ENCODE assay signal across 9 mouse cellular contexts in genomic region chr15:94325509-94326181, GRCm38 (mm10).
DNase-seq lines count a peak whose midpoint lies in the region; ATAC-seq lines count a peak whose summit lies in the region.
"Had no signal": no experiment of that assay in that cellular context is flagged by ENCODE, and none has a peak within 500 bp of the region (broad histone marks: within the 10 kb centered on the region; RNA-seq: fewer than 3 reads in every experiment).

No protein-coding gene starts in this region.

- 65% methylated on average over 13 of the region's 13 CpGs for WGBS in heart, embryonic 10.5 days
- WGBS in embryonic facial prominence, embryonic 12.5 days: 39% methylated on average over 13 of the region's 13 CpGs
- 38% methylated on average over 13 of the region's 13 CpGs for whole genome bisulfite sequencing in lung, embryonic 16.5 days

- ATAC-seq in embryonic facial prominence, embryonic 12.5 days (ENCODE audit: insufficient number of reproducible peaks, insufficient read depth, low FRiP score, low TSS enrichment): peak; percentile 69; the same call in 1 of the 2 replicates
- peak; percentile 82 for ATAC-seq in lung, embryonic 16.5 days (ENCODE audit: low read depth)

- no peaks in the 10 kb centered on the region for H3K36me3 ChIP-seq in heart, embryonic 10.5 days
- peaks cover 17% of the 10 kb centered on the region; the same call in 1 of the 2 replicates for H3K36me3 ChIP-seq in embryonic facial prominence, embryonic 12.5 days
- H3K36me3 ChIP-seq in lung, embryonic 16.5 days (ENCODE audit: control insufficient read depth, insufficient read depth, low read length): no peaks in the 10 kb centered on the region

- H3K27me3 ChIP-seq in heart, embryonic 10.5 days (ENCODE audit: insufficient read depth, poor library complexity, severe bottlenecking): no peaks in the 10 kb centered on the region
- no peaks in the 10 kb centered on the region for H3K27me3 ChIP-seq in embryonic facial prominence, embryonic 12.5 days
- no peaks in the 10 kb centered on the region for H3K27me3 ChIP-seq in lung, embryonic 16.5 days (ENCODE audit: control insufficient read depth, insufficient read depth, low read depth, low read length)

- H3K4me2 ChIP-seq in embryonic facial prominence, embryonic 12.5 days (replicated peaks): no peak overlapping the region
- H3K4me2 ChIP-seq in lung, embryonic 16.5 days (ENCODE audit: low read depth, low read length): no peak overlapping the region

- no peak overlapping the region for H3K9ac ChIP-seq in embryonic facial prominence, embryonic 12.5 days
- peak overlapping the region; percentile 4; the same call in 1 of the 2 replicates for H3K9ac ChIP-seq in lung, embryonic 16.5 days (ENCODE audit: low read length)
- H3K9ac ChIP-seq: liver, embryonic 14.5 days had no signal

- peak; percentile 94 for DNase-seq in heart, adult 11 months
- no peak for DNase-seq in heart, embryonic 10.5 days (ENCODE audit: low spot score)
- DNase-seq in NIH3T3 (ENCODE audit: low read depth): peak; percentile 62
- peak; percentile 65 to 72 for DNase-seq in heart, postnatal 14 days
- no peak for DNase-seq in spleen, postnatal 36 days (ENCODE audit: low spot score in 2 of 2)
- no peak for DNase-seq in natural killer cell, adult 2 months (ENCODE audit: low spot score in 2 of 2)

- no peak overlapping the region for H3K27ac ChIP-seq in heart, embryonic 10.5 days
- H3K27ac ChIP-seq in embryonic facial prominence, embryonic 12.5 days: peak overlapping the region; percentile 30; the same call in 1 of the 2 replicates
- H3K27ac ChIP-seq in lung, embryonic 16.5 days (ENCODE audit: low read length): no peak overlapping the region
- H3K27ac ChIP-seq: liver, embryonic 14.5 days had no signal

- intact Hi-C loops in heart, postnatal 14 days (cut with DNase I): no loop called here

- H3K4me1 ChIP-seq in heart, embryonic 10.5 days: no peaks in the 10 kb centered on the region; the same call in 1 of the 2 replicates
- peaks cover 17% of the 10 kb centered on the region for H3K4me1 ChIP-seq in embryonic facial prominence, embryonic 12.5 days
- H3K4me1 ChIP-seq in lung, embryonic 16.5 days (replicated peaks; ENCODE audit: control insufficient read depth, insufficient read depth, low read length): peaks cover 9% of the 10 kb centered on the region

- H3K4me3 ChIP-seq in heart, embryonic 10.5 days: no peak overlapping the region
- no peak overlapping the region for H3K4me3 ChIP-seq in embryonic facial prominence, embryonic 12.5 days
- H3K4me3 ChIP-seq in lung, embryonic 16.5 days (ENCODE audit: low read length): no peak overlapping the region

- no peaks in the 10 kb centered on the region for H3K9me3 ChIP-seq in heart, embryonic 10.5 days
- H3K9me3 ChIP-seq in embryonic facial prominence, embryonic 12.5 days: no peaks in the 10 kb centered on the region
- peaks cover 4% of the 10 kb centered on the region; the same call in 1 of the 2 replicates for H3K9me3 ChIP-seq in lung, embryonic 16.5 days (ENCODE audit: control insufficient read depth, low read length)

Comparison
In these comparisons a context has a peak if more than half of its experiments do, and no peak if none do; other contexts are left out.
1. DNase-seq: peak in heart, adult 11 months (single experiment), NIH3T3 (single experiment) and heart, postnatal 14 days (2 of 2); none in heart, embryonic 10.5 days (single experiment), spleen, postnatal 36 days (0 of 2) and natural killer cell, adult 2 months (0 of 2).